Mouse (Mus musculus) lung, postnatal 0 days (tissue): ENCODE data around the gene Dctpp1.

Source experiments
- CTCF ChIP-seq: IDR thresholded peaks from 2 replicates; pipeline ENCODE4 v1.5.1; 2016; ENCODE audit warnings: antibody characterized with exemption, mild to moderate bottlenecking
- EP300 ChIP-seq: IDR thresholded peaks from 2 replicates; pipeline ENCODE4 v1.6.1; 2016; ENCODE audit warnings: antibody characterized with exemption, mild to moderate bottlenecking, control low read depth

DNA sequence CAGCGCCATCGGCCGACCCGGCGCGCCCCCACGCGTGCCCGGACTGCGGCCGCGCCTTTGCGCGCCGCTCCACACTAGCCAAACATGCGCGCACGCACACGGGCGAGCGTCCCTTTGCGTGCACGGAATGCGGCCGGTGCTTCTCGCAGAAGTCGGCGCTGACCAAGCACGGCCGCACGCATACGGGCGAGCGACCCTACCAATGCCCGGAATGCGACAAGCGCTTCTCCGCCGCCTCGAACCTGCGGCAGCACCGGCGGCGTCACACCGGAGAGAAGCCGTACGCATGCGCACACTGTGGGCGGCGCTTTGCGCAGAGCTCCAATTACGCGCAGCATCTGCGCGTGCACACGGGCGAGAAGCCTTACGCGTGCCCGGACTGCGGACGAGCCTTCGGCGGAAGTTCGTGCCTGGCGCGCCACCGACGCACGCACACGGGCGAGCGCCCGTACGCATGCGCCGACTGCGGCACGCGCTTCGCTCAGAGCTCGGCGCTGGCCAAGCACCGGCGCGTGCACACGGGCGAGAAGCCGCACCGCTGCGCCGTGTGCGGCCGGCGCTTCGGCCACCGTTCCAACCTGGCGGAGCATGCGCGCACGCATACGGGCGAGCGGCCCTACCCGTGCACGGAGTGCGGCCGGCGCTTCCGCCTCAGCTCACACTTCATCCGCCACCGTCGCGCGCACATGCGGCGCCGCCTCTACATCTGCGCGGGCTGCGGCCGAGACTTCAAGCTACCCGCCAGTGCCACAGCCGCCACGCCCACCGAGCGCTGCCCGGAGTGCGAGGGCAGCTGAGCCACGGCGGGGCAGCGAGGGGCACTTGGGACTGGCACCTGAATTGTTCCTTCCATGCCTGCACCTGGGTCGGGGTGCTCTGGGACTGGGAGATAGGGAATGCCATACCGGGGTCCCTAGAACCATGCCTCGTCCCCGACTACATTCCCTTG lies 6.4 kb downstream of the Dctpp1 start:
- TF ChIP-seq CTCF (peak; percentile 15), EP300 (no peak)
